Mouse (Mus musculus): ENCODE data around the gene Akr1c6.
"Not testable (repeated sequence)": the region's sequence is repeated elsewhere in the genome, so short reads cannot be mapped to it uniquely, and the experiment has no call there.

Akr1c6 gene

DNA sequence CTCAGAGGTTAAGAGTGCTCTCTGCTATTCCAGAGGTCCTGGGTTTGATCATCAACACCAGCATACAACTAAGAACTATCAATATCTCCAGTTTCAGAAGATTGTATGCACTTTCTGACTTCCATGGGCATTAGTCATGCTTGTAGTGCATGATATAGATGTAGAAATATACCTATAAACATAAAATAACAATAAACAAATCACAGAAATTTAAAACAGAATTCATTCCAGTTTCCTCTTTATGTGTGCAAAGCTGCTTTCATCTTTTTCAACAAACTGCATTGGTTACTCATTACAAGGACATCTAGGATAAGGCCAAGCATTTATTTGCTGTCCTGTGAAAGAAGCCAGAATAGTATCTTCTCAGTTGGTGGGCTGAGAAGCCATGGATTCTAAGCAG is at the start of gene Akr1c6:
Gene Akr1c6 (plus strand): TSS at position 301 of the 400 bp plus-strand sequence.
- no peak for DNase-seq

DNA sequence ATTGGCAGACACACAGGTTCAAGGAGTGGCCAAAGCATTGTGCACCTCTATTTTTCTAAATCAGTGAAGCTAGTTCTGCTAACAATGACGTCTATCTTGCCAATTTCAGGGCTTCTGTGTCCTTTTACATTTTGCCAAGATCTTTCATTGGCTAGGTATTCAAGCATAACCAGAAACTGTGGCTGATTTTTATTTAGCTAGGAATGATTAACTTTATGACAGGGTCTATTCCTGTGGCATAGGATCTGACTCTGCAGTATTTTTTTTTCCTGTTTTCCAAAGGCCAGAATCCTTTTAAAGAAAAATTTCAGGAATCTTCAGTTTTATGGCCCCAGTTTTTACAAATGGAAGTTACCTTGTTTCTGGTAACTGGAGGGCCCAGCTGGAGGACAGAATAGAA is 49.2 kb upstream of the Akr1c6 start:
- DNase-seq = no peak

DNA sequence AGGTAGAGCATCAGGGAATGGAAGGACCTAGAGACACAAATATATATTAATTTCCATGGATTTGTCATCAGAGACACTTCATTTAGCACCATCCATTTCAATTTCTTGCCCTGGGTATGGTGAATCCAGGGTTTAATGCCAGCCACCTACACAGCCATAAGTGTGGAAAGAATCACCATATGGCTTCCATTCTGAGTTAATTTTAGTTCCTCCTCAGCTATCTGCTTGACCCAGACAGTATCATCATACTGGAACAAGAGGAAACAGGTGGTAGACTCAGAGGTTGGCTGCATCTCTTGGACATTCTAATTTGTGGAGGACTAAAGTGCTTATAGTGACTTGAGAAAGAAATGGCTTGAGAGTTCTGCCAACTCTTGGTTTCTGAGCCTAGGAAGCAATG is 48.6 kb upstream of the Akr1c6 start:
- DNase-seq = no peak

DNA sequence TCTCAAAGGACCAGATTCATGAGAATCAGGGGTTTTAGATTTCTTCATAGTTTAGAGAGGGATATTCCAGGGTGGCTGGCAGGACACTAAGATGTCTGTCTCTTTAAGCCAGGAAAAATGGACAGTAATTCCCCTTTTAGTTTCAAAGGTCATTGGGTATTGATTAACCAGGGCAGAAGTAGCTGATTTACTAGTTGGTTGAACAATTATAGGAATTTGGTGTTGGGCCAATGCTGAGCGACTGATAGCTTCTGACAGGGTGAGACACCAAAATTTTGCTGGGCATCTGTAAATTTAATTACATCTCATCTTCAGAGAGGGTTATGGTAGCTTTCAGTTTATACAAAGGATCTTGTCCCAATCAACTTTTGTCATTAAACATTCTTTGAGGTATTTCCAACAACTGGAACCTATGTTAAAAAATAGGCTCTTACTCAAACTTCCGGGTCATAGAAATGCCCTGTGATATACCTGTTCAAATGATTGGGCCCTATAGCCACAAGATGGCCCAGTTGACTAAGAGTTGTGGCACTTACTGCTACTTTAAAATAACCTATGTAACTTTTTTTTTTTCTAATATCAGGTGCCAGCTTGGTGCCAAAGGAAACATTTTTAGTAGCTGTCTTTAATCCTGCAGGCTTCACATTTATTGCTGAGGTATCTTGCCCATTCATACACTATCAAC is 45.2 kb upstream of the Akr1c6 start:
- DNase-seq = no peak

DNA sequence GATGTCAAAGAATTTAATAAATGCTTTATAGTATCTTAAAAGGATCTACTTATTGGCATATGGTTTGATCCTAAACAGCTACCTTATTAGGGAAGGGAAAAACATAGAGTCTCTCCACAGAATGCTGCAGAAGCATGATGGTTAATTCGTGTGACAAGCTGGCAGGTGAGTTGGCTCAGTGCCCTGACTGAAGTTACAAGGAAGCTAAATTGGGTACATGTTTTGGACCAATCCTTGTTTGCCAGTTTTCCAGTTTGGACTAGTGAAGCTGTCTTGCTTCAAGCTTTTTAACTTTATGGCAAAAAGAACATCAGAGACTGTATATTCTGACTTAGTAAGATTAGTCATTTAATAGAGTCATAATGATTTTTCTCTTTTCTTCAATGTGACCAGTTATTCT is 33.7 kb upstream of the Akr1c6 start:
- DNase-seq = not testable (repeated sequence)

DNA sequence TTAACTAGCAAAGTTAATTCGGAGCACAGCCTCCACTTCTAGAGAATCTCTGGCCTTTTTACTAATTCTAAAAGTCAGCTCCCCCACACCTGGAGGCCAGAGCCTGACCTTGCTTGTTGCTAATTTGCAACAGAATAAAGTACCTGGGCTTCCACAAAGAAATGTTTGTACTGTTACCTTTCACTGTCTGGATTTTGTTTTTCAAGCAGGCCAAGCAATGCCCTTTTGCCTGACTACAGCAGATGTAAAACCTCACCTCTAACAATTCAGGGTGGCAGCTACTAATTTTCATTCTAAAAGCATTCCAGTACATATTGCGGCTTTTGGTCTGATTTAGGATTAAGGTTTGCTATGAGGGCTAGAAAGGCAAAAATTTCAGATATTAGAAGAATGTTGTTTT is 33.3 kb upstream of the Akr1c6 start:
- DNase-seq = no peak

DNA sequence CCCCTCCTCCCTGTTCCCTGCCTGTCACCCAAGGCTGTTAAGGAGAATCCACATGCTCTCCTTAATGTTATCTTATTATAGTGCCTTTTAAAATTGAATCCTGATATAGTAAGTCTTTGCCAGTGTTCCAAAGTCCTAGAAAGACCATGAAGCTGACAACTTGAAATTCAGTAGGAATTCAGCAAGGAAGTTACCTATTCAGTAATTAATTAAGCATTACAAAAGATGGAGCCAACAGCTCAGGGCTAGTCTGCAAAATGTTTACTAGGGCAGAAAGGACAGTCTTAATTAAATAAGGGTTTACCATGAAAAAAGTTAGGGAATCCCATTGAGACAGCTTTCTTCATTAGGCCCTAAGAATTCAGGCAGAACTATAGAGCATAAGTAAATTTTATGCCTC is 31.9 kb upstream of the Akr1c6 start:
- DNase-seq = no peak

DNA sequence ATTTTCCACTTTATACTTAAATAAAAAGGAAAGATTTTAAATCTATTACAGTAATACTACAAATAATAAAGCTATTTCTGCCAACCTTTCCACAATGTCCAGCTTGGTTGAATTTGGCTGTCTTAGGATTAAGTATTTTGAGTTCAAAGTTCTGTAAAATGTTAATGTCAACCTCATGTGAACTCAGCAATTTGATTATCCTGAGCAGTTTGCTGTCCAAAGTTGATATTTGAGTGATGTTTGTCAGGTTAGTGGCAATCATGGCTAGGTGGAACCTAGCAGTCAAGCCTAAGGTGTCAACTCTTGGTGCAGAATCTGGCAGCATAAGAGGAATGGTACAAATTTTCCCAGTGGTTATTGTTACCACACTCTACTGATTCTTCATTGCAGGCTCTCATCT is 29.4 kb upstream of the Akr1c6 start:
- no peak for DNase-seq

DNA sequence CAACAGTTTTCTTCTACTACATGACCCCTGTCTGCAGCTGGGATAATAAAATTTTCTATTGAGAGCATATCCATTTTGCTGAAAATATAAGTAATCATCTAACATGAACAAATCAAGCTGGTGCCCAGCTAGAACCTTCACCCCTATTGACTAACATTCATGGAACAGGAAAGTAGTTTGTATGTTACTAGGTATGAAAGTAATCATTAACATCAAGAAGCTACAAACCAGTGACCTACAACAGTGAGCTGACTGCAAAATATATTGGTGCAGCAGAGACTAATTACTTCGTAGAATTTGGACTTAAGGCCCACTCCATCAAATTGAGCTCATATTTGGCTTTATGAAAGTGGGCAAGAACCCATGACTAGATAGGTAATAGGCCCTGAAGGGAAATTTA is 27.3 kb upstream of the Akr1c6 start:
- DNase-seq = no peak

DNA sequence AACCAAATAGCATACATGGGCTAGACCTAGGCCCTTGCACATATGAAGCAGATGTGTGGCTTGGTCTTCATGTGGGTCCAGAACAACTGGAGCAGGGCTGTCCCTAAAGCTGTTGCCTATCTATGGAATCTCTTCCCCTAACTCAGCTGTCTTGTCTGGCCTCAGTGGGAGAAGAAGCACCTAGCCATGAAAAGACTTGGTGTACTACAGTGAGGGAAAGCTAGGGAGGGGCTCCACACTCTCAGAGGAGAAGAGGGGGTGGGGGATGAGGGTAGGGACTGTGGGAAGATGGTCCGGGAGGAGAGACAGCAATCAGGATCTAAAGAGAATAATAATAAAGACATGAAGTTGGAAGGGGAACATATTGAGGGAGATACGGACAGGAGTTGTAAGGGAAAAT is 5.5 kb upstream of the Akr1c6 start:
- DNase-seq = no peak

DNA sequence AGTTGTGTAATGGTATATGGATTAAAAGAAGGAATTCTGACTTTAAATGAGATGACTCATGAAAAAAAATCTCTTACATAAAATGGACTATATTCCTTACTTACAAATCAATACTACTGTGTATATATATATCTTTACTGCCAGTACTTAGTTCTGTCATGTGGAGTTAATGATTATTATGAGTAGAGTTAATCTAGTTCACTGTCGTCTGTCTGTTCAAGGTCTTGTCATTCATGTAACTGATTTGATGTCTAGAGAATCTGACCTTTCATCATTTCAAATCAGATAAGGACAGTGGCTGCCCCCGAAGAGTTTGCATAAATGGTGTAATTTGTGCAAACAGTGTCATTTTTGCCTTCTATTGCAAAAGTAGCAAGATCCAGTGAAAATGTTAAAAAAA is 5.1 kb upstream of the Akr1c6 start:
- no peak for DNase-seq

DNA sequence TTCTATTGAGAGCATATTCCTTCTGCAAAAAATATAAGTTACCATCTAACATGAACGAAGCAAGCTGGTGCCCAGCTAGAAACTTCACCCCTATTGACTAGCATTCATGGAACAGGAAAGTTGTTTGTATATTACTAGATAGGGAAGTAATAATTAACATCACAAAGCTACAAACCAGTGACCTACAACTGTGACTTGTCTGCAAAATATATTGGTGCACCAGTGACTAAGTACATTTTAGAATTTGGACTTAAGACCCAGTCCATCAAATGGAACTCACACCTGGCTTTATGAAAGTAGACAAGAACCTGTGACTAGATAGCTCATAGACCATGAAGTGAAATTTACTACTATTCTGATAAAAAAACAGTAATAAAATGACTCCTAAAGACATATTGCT is 3.0 kb upstream of the Akr1c6 start:
- no peak for DNase-seq

DNA sequence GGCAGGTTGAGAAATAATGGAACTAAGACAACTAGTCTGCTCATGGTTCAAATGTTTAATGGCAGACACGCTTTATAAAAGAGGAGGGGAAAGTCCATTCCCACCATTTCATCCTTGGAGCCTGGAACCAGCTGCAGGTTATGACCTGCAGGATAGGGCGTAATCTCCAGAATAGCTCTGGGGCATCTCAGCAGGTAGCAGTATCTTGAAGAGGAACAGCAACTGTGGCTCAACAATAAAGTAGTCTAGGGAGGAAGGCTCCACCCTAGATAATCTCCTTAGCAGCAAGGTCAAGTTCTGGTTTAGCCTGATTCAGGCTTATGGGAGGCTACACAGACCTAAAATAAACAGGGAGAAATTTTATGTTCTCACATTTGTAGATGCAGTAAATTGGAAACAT is 31.5 kb downstream of the Akr1c6 start:
- DNase-seq = no peak

DNA sequence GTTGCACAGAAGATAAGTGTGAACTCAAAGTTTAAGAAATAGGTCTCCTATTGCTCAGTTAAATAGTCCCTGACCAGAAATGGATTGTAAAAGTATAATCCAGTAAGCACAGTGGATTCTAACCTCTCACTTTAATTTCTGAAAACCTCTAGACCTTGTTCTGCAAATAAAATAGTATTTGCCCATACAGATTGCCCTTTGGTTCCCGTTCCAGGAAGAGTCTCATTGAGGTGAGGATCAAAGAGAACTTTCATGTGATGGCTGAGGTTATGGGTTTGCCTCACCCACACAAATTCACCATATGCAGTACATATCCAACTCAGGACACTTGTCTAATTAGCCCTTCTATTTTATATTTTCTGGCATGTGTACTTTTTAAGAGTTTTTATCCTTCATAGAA is 33.8 kb downstream of the Akr1c6 start:
- no peak for DNase-seq
